Mouse (Mus musculus): ENCODE data around the gene Lsp1. TPM values are rescaled to one million over a fixed set of nuclear protein-coding genes. Genes with fewer than 3 reads are reported as not detected.

The Lsp1 gene
- polyA plus RNA-seq, 1 experiment from 2014 or later = 26.2 TPM

DNA sequence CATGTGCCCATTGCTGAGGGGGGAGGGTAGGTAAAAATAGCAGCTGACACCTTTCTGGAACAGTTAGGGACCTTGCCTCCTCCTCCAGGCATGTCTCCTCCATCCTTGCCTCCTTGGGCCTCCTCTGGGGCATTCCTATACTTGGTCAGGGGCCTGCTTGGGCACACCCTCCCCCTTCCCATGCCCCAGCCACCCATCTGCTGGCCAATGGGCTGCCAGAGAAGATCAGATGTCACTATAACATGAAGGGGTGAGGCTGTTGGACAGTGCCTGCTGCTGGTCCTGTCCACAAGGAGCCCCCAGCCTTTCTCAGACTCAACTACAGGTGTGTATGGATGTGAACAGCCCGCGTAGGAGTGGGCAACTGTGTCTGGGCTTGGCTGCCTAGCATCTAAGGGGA is 38.0 kb downstream of the Lsp1 start, which contains the start of gene Tnnt3:
TSS of gene Tnnt3 (plus strand) at position 262 of the 400 bp plus-strand sequence.
- H3K27ac ChIP-seq (ENCODE audit: low read length) = no peak within 1 kb of the TSS
- no peak within 1 kb of the TSS for H3K9ac ChIP-seq (ENCODE audit: low read depth, low read length)
- no peaks in the 10 kb centered on the region for H3K9me3 ChIP-seq (replicated peaks; ENCODE audit: control insufficient read depth, low read length)
- H3K4me3 ChIP-seq (ENCODE audit: low read depth, low read length) = no peak within 1 kb of the TSS
- H3K4me1 ChIP-seq (ENCODE audit: control insufficient read depth, low read depth, low read length) = no peaks in the 10 kb centered on the region
- 51% methylated on average over 2 of the region's 2 CpGs for WGBS (ENCODE audit: insufficient replicate concordance)
- ATAC-seq (ENCODE audit: low read depth) = no peak
- no peak within 1 kb of the TSS for H3K4me2 ChIP-seq (ENCODE audit: low read depth, low read length)
- no peaks in the 10 kb centered on the region for H3K27me3 ChIP-seq (ENCODE audit: control insufficient read depth, insufficient read depth, low read depth, low read length)
- H3K36me3 ChIP-seq (ENCODE audit: control insufficient read depth, insufficient read depth) = no peaks in the 10 kb centered on the region

DNA sequence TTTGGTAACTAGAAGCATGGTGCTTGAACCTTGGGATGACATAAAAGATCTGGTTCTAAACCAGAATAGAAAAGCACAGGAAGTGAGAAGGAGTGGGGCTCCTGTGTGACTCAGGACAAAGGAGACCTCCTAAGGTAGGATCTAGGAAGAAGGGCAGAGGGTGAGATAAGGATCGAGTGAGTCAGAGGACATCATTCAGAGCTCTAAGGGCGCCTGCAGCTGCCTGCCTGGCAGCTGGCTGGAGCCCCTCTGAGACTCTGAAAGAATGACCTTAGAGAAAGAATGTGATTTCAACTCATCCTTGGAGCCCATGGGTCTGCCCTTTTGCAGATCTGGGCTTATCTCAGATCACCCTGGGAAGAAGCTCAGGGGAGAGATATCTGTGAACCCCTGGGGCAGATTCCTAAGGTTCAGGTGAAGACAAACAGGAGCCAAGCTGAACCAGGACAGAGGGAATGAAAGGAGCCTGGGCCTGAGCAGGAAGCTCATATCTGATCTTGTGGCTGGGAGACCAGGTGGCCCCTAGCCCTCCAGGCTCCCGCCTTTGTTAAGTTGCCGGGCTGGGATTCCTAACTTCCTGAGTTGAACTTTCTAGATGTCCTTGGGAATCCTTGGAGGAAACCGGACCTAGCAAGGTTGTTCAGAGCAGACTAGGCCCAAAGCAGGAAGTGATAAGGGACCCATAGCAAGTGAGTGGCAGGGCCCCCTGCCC is 38.6 kb downstream of the Lsp1 start:
- Histone ChIP-seq H3K27me3 (ENCODE audit: control insufficient read depth, insufficient read depth, low read depth, low read length) (no peaks in the 10 kb centered on the region), H3K36me3 (ENCODE audit: control insufficient read depth, insufficient read depth) (no peaks in the 10 kb centered on the region), H3K4me2 (ENCODE audit: low read depth, low read length) (no peak overlapping the region), H3K9me3 (replicated peaks; ENCODE audit: control insufficient read depth, low read length) (no peaks in the 10 kb centered on the region), H3K9ac (ENCODE audit: low read depth, low read length) (no peak overlapping the region), H3K27ac (ENCODE audit: low read length) (no peak overlapping the region), H3K4me1 (ENCODE audit: control insufficient read depth, low read depth, low read length) (no peaks in the 10 kb centered on the region), H3K4me3 (ENCODE audit: low read depth, low read length) (no peak overlapping the region)
- no peak for ATAC-seq (ENCODE audit: low read depth)
- WGBS (ENCODE audit: insufficient replicate concordance) = 43% methylated on average over 5 of the region's 5 CpGs

DNA sequence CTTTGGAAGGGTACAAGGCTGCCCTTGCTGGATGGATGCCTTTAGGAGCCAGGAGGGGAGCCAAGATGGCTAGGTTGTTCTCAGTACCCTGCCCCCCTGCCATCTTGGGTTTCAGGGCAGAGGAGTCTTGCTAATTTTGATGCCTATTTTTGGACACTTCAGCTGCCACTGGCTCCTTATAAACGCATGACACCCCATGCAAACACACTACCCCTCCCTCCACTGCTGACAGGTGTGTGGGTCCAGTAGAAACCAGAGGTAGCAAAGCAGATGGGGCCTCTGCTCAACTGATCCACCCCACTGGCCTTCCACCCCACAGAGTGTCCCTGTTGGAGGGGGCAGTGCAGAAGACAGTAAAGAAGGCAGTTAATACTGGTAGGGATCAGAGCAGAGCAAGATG is 39.4 kb downstream of the Lsp1 start:
- Histone ChIP-seq H3K27me3 (ENCODE audit: control insufficient read depth, insufficient read depth, low read depth, low read length) (no peaks in the 10 kb centered on the region), H3K36me3 (ENCODE audit: control insufficient read depth, insufficient read depth) (no peaks in the 10 kb centered on the region), H3K27ac (ENCODE audit: low read length) (no peak overlapping the region), H3K9ac (ENCODE audit: low read depth, low read length) (no peak overlapping the region), H3K9me3 (replicated peaks; ENCODE audit: control insufficient read depth, low read length) (no peaks in the 10 kb centered on the region), H3K4me1 (ENCODE audit: control insufficient read depth, low read depth, low read length) (no peaks in the 10 kb centered on the region), H3K4me3 (ENCODE audit: low read depth, low read length) (no peak overlapping the region), H3K4me2 (ENCODE audit: low read depth, low read length) (no peak overlapping the region)
- no peak for ATAC-seq (ENCODE audit: low read depth)
- 43% methylated on average over 1 of the region's 1 CpGs for WGBS (ENCODE audit: insufficient replicate concordance)

DNA sequence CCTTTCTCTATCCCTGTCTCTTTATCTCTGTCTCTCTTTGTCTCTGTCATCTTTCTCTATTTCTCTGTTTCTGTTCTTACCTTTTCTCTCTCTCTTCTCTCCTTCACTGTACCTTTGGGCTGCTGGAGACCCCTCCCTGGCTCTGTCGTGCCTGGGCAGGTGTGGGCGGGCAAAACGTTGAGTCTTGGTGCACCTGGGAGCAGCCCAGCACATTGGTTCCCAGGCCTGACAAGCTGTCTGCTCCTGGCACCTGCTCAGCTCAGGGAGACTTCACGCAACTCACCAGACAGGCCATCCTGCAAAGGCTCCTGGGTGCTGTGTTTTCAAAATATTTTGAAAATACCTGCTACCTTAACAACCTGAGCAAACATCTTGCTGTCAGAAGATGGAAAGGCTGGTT is 42.6 kb downstream of the Lsp1 start:
- no peak overlapping the region for H3K9ac ChIP-seq (ENCODE audit: low read depth, low read length)
- no peak overlapping the region for H3K27ac ChIP-seq (ENCODE audit: low read length)
- no peak overlapping the region for H3K4me3 ChIP-seq (ENCODE audit: low read depth, low read length)
- no peaks in the 10 kb centered on the region for H3K36me3 ChIP-seq (ENCODE audit: control insufficient read depth, insufficient read depth)
- H3K9me3 ChIP-seq (replicated peaks; ENCODE audit: control insufficient read depth, low read length) = no peaks in the 10 kb centered on the region
- no peak overlapping the region for H3K4me2 ChIP-seq (ENCODE audit: low read depth, low read length)
- no peak for ATAC-seq (ENCODE audit: low read depth)
- no peaks in the 10 kb centered on the region for H3K4me1 ChIP-seq (ENCODE audit: control insufficient read depth, low read depth, low read length)
- 59% methylated on average over 4 of the region's 4 CpGs for WGBS (ENCODE audit: insufficient replicate concordance)
- no peaks in the 10 kb centered on the region for H3K27me3 ChIP-seq (ENCODE audit: control insufficient read depth, insufficient read depth, low read depth, low read length)

DNA sequence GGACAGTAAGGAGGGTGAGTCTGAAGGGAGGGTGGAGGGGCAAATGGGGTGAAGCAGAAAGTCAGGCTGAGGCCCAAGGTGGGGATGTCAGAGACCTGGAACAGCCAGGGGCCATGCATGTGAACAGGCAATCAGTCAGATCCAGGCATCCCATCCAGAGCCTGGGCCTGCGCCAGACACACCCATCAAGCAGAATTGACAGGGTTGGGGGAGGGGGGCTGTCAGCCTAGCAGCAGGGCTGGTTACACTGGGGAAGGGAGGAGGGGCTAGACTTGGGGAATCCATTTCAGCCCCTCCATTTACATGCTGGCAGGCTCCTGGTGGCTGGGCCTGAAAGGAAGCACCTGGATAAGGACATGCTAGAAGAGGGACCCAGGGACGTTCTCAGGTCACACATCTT is 45.3 kb downstream of the Lsp1 start:
- no peaks in the 10 kb centered on the region for H3K27me3 ChIP-seq (ENCODE audit: control insufficient read depth, insufficient read depth, low read depth, low read length)
- no peak overlapping the region for H3K9ac ChIP-seq (ENCODE audit: low read depth, low read length)
- 34% methylated on average over 2 of the region's 2 CpGs for WGBS (ENCODE audit: insufficient replicate concordance)

DNA sequence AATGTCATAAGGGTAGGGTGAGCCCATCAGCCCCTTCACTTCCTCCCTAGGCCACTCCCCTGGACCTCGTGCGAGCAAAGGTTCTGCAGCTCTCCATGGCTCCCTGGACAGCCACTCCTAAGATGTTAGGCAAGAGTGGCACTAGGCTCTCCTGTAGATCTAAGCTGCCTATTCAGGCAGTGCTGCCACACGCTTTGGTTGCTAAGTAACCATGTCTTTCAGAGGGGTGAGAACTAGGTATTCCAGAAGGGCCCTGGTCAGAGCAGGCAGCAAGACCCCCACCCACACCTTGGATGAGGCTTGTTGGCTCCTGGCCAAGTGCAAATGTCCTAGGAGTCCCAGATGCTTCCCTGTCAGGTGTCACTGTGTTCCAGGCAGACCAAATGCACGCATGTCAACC is 45.9 kb downstream of the Lsp1 start:
- Histone ChIP-seq H3K4me2 (ENCODE audit: low read depth, low read length) (no peak overlapping the region), H3K4me1 (ENCODE audit: control insufficient read depth, low read depth, low read length) (no peaks in the 10 kb centered on the region), H3K4me3 (ENCODE audit: low read depth, low read length) (no peak overlapping the region), H3K9ac (ENCODE audit: low read depth, low read length) (no peak overlapping the region), H3K27me3 (ENCODE audit: control insufficient read depth, insufficient read depth, low read depth, low read length) (no peaks in the 10 kb centered on the region), H3K9me3 (replicated peaks; ENCODE audit: control insufficient read depth, low read length) (no peaks in the 10 kb centered on the region), H3K27ac (ENCODE audit: low read length) (no peak overlapping the region), H3K36me3 (ENCODE audit: control insufficient read depth, insufficient read depth) (no peaks in the 10 kb centered on the region)
- no peak for ATAC-seq (ENCODE audit: low read depth)
- 47% methylated on average over 4 of the region's 4 CpGs for WGBS (ENCODE audit: insufficient replicate concordance)

More for the DNA sequence above, 45.3 kb downstream of the Lsp1 start:
- Histone ChIP-seq H3K36me3 (ENCODE audit: control insufficient read depth, insufficient read depth) (no peaks in the 10 kb centered on the region), H3K4me2 (ENCODE audit: low read depth, low read length) (no peak overlapping the region), H3K27ac (ENCODE audit: low read length) (no peak overlapping the region), H3K4me3 (ENCODE audit: low read depth, low read length) (no peak overlapping the region), H3K4me1 (ENCODE audit: control insufficient read depth, low read depth, low read length) (no peaks in the 10 kb centered on the region), H3K9me3 (replicated peaks; ENCODE audit: control insufficient read depth, low read length) (no peaks in the 10 kb centered on the region)
- ATAC-seq (ENCODE audit: low read depth) = no peak

DNA sequence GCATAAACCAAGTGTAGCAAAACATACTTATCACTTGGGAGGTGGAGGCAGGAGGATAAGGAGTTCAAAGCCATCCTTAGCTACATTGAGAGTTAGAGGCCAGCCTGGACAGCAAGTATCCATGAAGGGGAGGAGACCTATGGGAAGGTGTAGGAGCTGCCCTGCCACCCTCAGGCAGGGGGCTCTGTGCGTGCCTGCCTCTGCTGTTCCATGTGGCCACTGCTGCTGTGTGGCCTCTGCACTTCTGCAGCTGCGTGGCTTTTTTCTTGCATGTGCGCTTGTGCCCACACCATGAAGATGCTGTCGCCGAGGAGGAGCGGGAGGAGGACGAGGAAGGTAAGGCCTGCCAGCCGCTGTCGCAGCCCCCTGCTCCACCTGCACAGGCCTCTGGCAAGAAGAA is 46.8 kb downstream of the Lsp1 start:
- no peak overlapping the region for H3K9ac ChIP-seq (ENCODE audit: low read depth, low read length)

DNA sequence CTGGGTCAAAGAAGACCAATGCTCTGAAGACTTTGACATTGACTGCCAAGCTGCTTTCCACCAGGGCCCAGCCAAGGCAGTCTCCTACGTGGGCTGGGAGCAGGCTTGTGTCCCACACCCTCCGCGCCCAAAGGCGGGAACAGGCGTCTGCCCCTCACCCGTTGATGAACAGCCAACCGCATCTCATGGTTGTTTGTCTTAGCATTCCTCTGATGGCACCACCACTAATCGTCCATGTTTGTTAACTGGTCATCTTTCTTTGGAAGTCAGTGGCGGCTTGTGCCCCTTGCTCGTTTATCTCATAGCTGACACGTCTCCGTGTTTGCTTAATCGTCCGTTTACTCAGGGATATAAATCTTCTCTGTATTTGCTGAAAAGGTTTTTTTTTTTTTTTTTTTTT is 48.9 kb downstream of the Lsp1 start:
- Histone ChIP-seq H3K4me3 (ENCODE audit: low read depth, low read length) (no peak overlapping the region), H3K9ac (ENCODE audit: low read depth, low read length) (no peak overlapping the region), H3K4me1 (ENCODE audit: control insufficient read depth, low read depth, low read length) (no peaks in the 10 kb centered on the region), H3K36me3 (ENCODE audit: control insufficient read depth, insufficient read depth) (no peaks in the 10 kb centered on the region), H3K9me3 (replicated peaks; ENCODE audit: control insufficient read depth, low read length) (no peaks in the 10 kb centered on the region), H3K4me2 (ENCODE audit: low read depth, low read length) (no peak overlapping the region), H3K27me3 (ENCODE audit: control insufficient read depth, insufficient read depth, low read depth, low read length) (no peaks in the 10 kb centered on the region), H3K27ac (ENCODE audit: low read length) (no peak overlapping the region)
- ATAC-seq (ENCODE audit: low read depth) = no peak
- WGBS (ENCODE audit: insufficient replicate concordance) = 53% methylated on average over 14 of the region's 14 CpGs

More for the DNA sequence above, 46.8 kb downstream of the Lsp1 start:
- no peak overlapping the region for H3K4me2 ChIP-seq (ENCODE audit: low read depth, low read length)
- H3K27ac ChIP-seq (ENCODE audit: low read length) = no peak overlapping the region
- 79% methylated on average over 9 of the region's 9 CpGs for WGBS (ENCODE audit: insufficient replicate concordance)
- no peaks in the 10 kb centered on the region for H3K9me3 ChIP-seq (replicated peaks; ENCODE audit: control insufficient read depth, low read length)
- no peaks in the 10 kb centered on the region for H3K36me3 ChIP-seq (ENCODE audit: control insufficient read depth, insufficient read depth)
- H3K4me1 ChIP-seq (ENCODE audit: control insufficient read depth, low read depth, low read length) = no peaks in the 10 kb centered on the region
- ATAC-seq (ENCODE audit: low read depth) = no peak
- no peak overlapping the region for H3K4me3 ChIP-seq (ENCODE audit: low read depth, low read length)
- no peaks in the 10 kb centered on the region for H3K27me3 ChIP-seq (ENCODE audit: control insufficient read depth, insufficient read depth, low read depth, low read length)

DNA sequence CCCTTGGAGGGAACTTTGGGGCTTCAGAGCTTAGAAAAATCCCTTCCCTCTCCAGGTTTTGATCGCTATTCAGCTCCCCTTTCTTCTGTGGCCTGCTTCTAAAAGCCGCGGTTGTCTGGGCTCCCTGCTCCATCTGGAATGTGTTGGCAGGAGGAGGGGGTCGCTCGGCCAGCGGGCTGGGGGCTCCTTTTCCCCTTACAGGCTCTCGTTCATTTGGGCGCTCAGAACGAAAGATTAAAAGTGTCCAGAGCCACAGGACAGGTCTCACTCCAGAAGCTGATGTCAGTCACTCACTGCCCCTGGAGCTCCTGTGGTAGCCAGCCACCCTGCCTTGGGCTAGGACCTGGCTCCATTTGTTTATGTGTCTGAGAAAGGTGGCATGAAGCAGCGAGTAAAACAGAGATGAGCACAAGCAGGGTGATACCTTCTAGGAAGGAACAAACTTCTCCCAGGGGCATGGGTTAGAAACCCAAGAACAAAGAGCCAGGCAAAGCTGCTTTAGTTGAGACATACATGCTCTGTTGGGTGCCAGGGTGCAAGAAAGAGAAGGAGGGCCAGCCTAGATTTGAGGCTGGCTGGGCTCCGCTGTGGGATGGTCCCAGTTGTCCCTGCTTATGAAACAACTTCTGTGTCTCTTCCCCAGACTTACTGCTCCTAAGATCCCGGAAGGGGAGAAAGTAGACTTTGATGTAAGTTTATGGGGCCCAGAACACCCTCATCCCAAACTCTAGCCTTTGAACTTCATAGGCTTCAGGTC is 49.6 kb downstream of the Lsp1 start:
- no peak overlapping the region for H3K4me2 ChIP-seq (ENCODE audit: low read depth, low read length)
- H3K27ac ChIP-seq (ENCODE audit: low read length) = no peak overlapping the region
- WGBS (ENCODE audit: insufficient replicate concordance) = 43% methylated on average over 12 of the region's 12 CpGs
- no peak overlapping the region for H3K9ac ChIP-seq (ENCODE audit: low read depth, low read length)
- no peaks in the 10 kb centered on the region for H3K36me3 ChIP-seq (ENCODE audit: control insufficient read depth, insufficient read depth)
- H3K9me3 ChIP-seq (replicated peaks; ENCODE audit: control insufficient read depth, low read length) = no peaks in the 10 kb centered on the region
- ATAC-seq (ENCODE audit: low read depth) = no peak
- H3K27me3 ChIP-seq (ENCODE audit: control insufficient read depth, insufficient read depth, low read depth, low read length) = no peaks in the 10 kb centered on the region
- no peaks in the 10 kb centered on the region for H3K4me1 ChIP-seq (ENCODE audit: control insufficient read depth, low read depth, low read length)
- no peak overlapping the region for H3K4me3 ChIP-seq (ENCODE audit: low read depth, low read length)
